In genomic region chr6:116697413-116697812, GRCm38 (mm10) we compare ENCODE assay signal across 9 mouse cellular contexts. TPM values are rescaled to one million over a fixed set of nuclear protein-coding genes. Genes with fewer than 3 reads are reported as not detected.
DNase-seq lines count a peak whose midpoint lies in the region; ATAC-seq and TF ChIP-seq lines count a peak whose summit lies in the region.
"Had no signal": no experiment of that assay in that cellular context is flagged by ENCODE, and none has a peak within 500 bp of the region (broad histone marks: within the 10 kb centered on the region; RNA-seq: fewer than 3 reads in every experiment).

No protein-coding gene starts in this region.

- peak; percentile 99 for TF ChIP-seq RAD21 in CH12.LX (IDR thresholded peaks at IDR 0.05; ENCODE audit: low read depth, low read length)

- ATAC-seq in megakaryocyte, adult 5-6 weeks (ENCODE audit: poor library complexity, severe bottlenecking), result peak; percentile 67; the same call in 1 of the 2 replicates

- no peak for DNase-seq in left cerebral cortex, adult 2 months (ENCODE audit: extremely low spot score in 1 of 2, low spot score in 2 of 2)
- DNase-seq in left cerebral cortex, adult 8-10 months (ENCODE audit: low spot score in 2 of 2), result no peak
- peak; percentile 62 for DNase-seq in CH12.LX (ENCODE audit: extremely low read depth)
- DNase-seq in NIH3T3 (ENCODE audit: low read depth), result peak; percentile 93
- DNase-seq in midbrain, embryonic 10.5 days (ENCODE audit: low spot score), result no peak
- no peak for DNase-seq in cerebellum, postnatal 25 days
- DNase-seq: adrenal gland, postnatal 36 days had no signal

- dilution Hi-C loops in CH12.LX (cut with MboI; ENCODE audit: extremely low pct_ligation_motif_present, extremely low pct_unique_long_range_greater_than_20kb, low sequenced_read_pairs), result no loop called here

- intact Hi-C loops in left cerebral cortex, adult 2 months (cut with DNase I), result loop anchor here (1.0 kb wide), 1 partner anchor 42 kb away; no protein-coding TSS in a partner anchor

- no peak for TF ChIP-seq EP300 in CH12.LX (IDR thresholded peaks at IDR 0.05; ENCODE audit: low read length)

- no peak overlapping the region for H3K9ac ChIP-seq in CH12.LX (ENCODE audit: insufficient read depth, low read depth)
- H3K9ac ChIP-seq: heart, embryonic 15.5 days had no signal

- no peaks in the 10 kb centered on the region for H3K36me3 ChIP-seq in CH12.LX (replicated peaks in 1 of 2; ENCODE audit: control insufficient read depth in 1 of 2, insufficient read depth in 1 of 2, low read length in 1 of 2)
- H3K36me3 ChIP-seq in midbrain, embryonic 10.5 days, result no peaks in the 10 kb centered on the region
- H3K36me3 ChIP-seq: heart, embryonic 15.5 days had no signal

- no peaks in the 10 kb centered on the region for H3K79me2 ChIP-seq in CH12.LX (replicated peaks; ENCODE audit: control insufficient read depth, extremely low read depth, insufficient read depth, poor library complexity, severe bottlenecking)

- H3K4me1 ChIP-seq in CH12.LX (ENCODE audit: control insufficient read depth in 1 of 2, insufficient read depth in 2 of 2), result peaks cover 16 to 41% of the 10 kb centered on the region in 2 experiments
- no peaks in the 10 kb centered on the region for H3K4me1 ChIP-seq in midbrain, embryonic 10.5 days
- H3K4me1 ChIP-seq: heart, embryonic 15.5 days had no signal

- H3K27ac ChIP-seq in left cerebral cortex, adult 2 months, result no peak overlapping the region
- no peak overlapping the region for H3K27ac ChIP-seq in CH12.LX (ENCODE audit: insufficient read depth, low read depth)
- no peak overlapping the region for H3K27ac ChIP-seq in midbrain, embryonic 10.5 days (replicated peaks)
- H3K27ac ChIP-seq: heart, embryonic 15.5 days had no signal

- TF ChIP-seq CTCF in left cerebral cortex, adult 2 months (IDR thresholded peaks at IDR 0.05), result peak; percentile 41
- peak; percentile 23 to 97; a peak in 2 of 4 replicates for TF ChIP-seq CTCF in CH12.LX (conservative IDR thresholded peaks at IDR 0.05 in 1 of 2, IDR thresholded peaks at IDR 0.05 in 1 of 2; ENCODE audit: low read depth in 2 of 2, low read length in 2 of 2)

- in situ Hi-C loops in CH12.LX (cut with MboI; ENCODE audit: low pct_ligation_motif_present, low pct_unique_long_range_greater_than_20kb, low sequenced_read_pairs), result loop anchor here (5.0 kb wide), 1 partner anchor 45 kb away; the partner anchor contains the start of gene Depp1

- H3K4me2 ChIP-seq in CH12.LX (ENCODE audit: insufficient read depth, low read depth, poor library complexity, severe bottlenecking), result no peak overlapping the region
- H3K4me2 ChIP-seq: heart, embryonic 15.5 days had no signal

- no peak overlapping the region for H3K4me3 ChIP-seq in left cerebral cortex, adult 2 months
- no peak overlapping the region for H3K4me3 ChIP-seq in CH12.LX (replicated peaks in 1 of 3; ENCODE audit: low read depth in 2 of 3, low read length in 2 of 3, poor library complexity in 1 of 3)
- no peak overlapping the region for H3K4me3 ChIP-seq in midbrain, embryonic 10.5 days
- H3K4me3 ChIP-seq: heart, embryonic 15.5 days had no signal

- 64% methylated on average over 2 of the region's 2 CpGs for WGBS in midbrain, embryonic 10.5 days

- H3K27me3 ChIP-seq in CH12.LX (replicated peaks), result no peaks in the 10 kb centered on the region
- no peaks in the 10 kb centered on the region for H3K27me3 ChIP-seq in midbrain, embryonic 10.5 days (ENCODE audit: low read depth, poor library complexity, severe bottlenecking)

- H3K9me3 ChIP-seq in CH12.LX (replicated peaks; ENCODE audit: low read length), result no peaks in the 10 kb centered on the region
- no peaks in the 10 kb centered on the region for H3K9me3 ChIP-seq in midbrain, embryonic 10.5 days (replicated peaks)
- H3K9me3 ChIP-seq: heart, embryonic 15.5 days had no signal

- no peak for TF ChIP-seq POLR2A in CH12.LX (IDR thresholded peaks at IDR 0.05; ENCODE audit: low read depth, low read length)

TF ChIP-seq in CH12.LX, 34 proteins besides CTCF, POLR2A, EP300 and RAD21:
- no peak for TF ChIP-seq USF2 (conservative IDR thresholded peaks at IDR 0.05; ENCODE audit: low read depth, low read length)
- peak; percentile 41; the same call in 1 of the 2 replicates for TF ChIP-seq JUND (conservative IDR thresholded peaks at IDR 0.05; ENCODE audit: low read depth, low read length)
- no peak for TF ChIP-seq MYC (IDR thresholded peaks at IDR 0.05; ENCODE audit: low read depth, low read length)
- TF ChIP-seq GABPA (IDR thresholded peaks at IDR 0.05; ENCODE audit: insufficient replicate concordance, low read depth, low read length), result no peak
- no peak for TF ChIP-seq ETS1 (conservative IDR thresholded peaks at IDR 0.05; ENCODE audit: low read depth, low read length)
- no peak for TF ChIP-seq ZNF384 (IDR thresholded peaks at IDR 0.05; ENCODE audit: low read depth, low read length)
- TF ChIP-seq SMC3 (IDR thresholded peaks at IDR 0.05; ENCODE audit: low read depth, low read length), result peak; percentile 100
- no peak for TF ChIP-seq MAX (IDR thresholded peaks at IDR 0.05; ENCODE audit: low read length)
- TF ChIP-seq MEF2A (IDR thresholded peaks at IDR 0.05; ENCODE audit: borderline replicate concordance, low read depth, low read length), result peak; percentile 48; the same call in 1 of the 2 replicates
- TF ChIP-seq SIN3A (IDR thresholded peaks at IDR 0.05; ENCODE audit: low read length), result peak; percentile 34; the same call in 1 of the 2 replicates
- no peak for TF ChIP-seq KAT2A (IDR thresholded peaks at IDR 0.05; ENCODE audit: insufficient replicate concordance, low read length)
- TF ChIP-seq TCF12 (IDR thresholded peaks at IDR 0.05; ENCODE audit: low read depth, low read length), result no peak
- TF ChIP-seq NELFE (IDR thresholded peaks at IDR 0.05; ENCODE audit: low read depth, low read length), result peak; percentile 56; the same call in 1 of the 2 replicates
- TF ChIP-seq BHLHE40 (IDR thresholded peaks at IDR 0.05; ENCODE audit: low read depth, low read length), result no peak
- no peak for TF ChIP-seq CHD1 (IDR thresholded peaks at IDR 0.05; ENCODE audit: low read depth, low read length)
- TF ChIP-seq IRF4 (IDR thresholded peaks at IDR 0.05; ENCODE audit: low read depth, low read length), result peak; percentile 58
- 0 out of 2 replicates have a peak, but pooled peaks have one; percentile 21 for TF ChIP-seq NRF1 (IDR thresholded peaks at IDR 0.05; ENCODE audit: low read depth, low read length)
- TF ChIP-seq E2F4 (IDR thresholded peaks at IDR 0.05; ENCODE audit: insufficient replicate concordance, low read depth, low read length), result 0 out of 2 replicates have a peak, but pooled peaks have one; percentile 30
- TF ChIP-seq ZC3H11A (IDR thresholded peaks at IDR 0.05; ENCODE audit: low read depth, low read length), result peak; percentile 98
- TF ChIP-seq MAFK (IDR thresholded peaks at IDR 0.05; ENCODE audit: insufficient replicate concordance, low read length), result no peak

RNA-seq across cellular contexts. Expression of gene Tmem72, which starts 19.3 kb away (rescaled TPM):
- under 1 TPM; 0.29 to 0.58 TPM for total RNA-seq in left cerebral cortex, adult 2 months (2021)
- 1 to 10 TPM in 2 of 4 experiments, under 1 TPM in 2; 0.28 to 4.4 (median 1.0) TPM for total RNA-seq in left cerebral cortex, adult 8-10 months (2022)
- total RNA-seq in CH12.LX (2012; rRNA removed) (0.04 TPM in 2 replicates), CH12.LX (2014; rRNA removed) (0.01 TPM in 2 replicates)
- 0.01 TPM in 2 replicates for polyA plus RNA-seq in CH12.LX (2012; ENCODE audit: insufficient read length, low read depth)
- 0.13 and 0.21 TPM in 2 replicates for total RNA-seq in megakaryocyte, adult 5-6 weeks (2015)
- total RNA-seq in megakaryocyte, adult 5-6 weeks (2017), result 0.12 and 0.33 TPM in 2 replicates
- 0.02 and 0.06 TPM in 2 replicates for polyA plus RNA-seq in midbrain, embryonic 10.5 days (2016; fragmentation: Nextera tagmentation; extraction: Ambion mirVana)

RNA-seq across cellular contexts. Expression of gene Rassf4, which starts 23.7 kb away (rescaled TPM):
- 1 to 10 TPM; 4.5 to 6.0 TPM for total RNA-seq in left cerebral cortex, adult 2 months (2021)
- total RNA-seq in left cerebral cortex, adult 8-10 months (2022), result 1 to 10 TPM; 6.2 to 8.6 (median 7.4) TPM
- total RNA-seq in CH12.LX (2012; rRNA removed) (29.0 and 32.3 TPM in 2 replicates), CH12.LX (2014; rRNA removed) (13.5 and 17.3 TPM in 2 replicates)
- 69.0 and 74.9 TPM in 2 replicates for polyA plus RNA-seq in CH12.LX (2012; ENCODE audit: insufficient read length, low read depth)
- total RNA-seq in megakaryocyte, adult 5-6 weeks (2015), result 229 and 230 TPM in 2 replicates
- 165 and 181 TPM in 2 replicates for total RNA-seq in megakaryocyte, adult 5-6 weeks (2017)
- 35.0 and 35.7 TPM in 2 replicates for polyA plus RNA-seq in midbrain, embryonic 10.5 days (2016; fragmentation: Nextera tagmentation; extraction: Ambion mirVana)

RNA-seq across cellular contexts. Expression of gene Depp1, which starts 47.0 kb away (rescaled TPM):
- total RNA-seq in left cerebral cortex, adult 2 months (2021), result 1 to 10 TPM; 1.8 to 2.0 TPM
- total RNA-seq in left cerebral cortex, adult 8-10 months (2022), result 1 to 10 TPM; 1.7 to 3.3 (median 2.4) TPM
- total RNA-seq in CH12.LX (2012; rRNA removed) (0.13 and 0.34 TPM in 2 replicates), CH12.LX (2014; rRNA removed) (not detected in 2 replicates)
- polyA plus RNA-seq in CH12.LX (2012; ENCODE audit: insufficient read length, low read depth), result 0.31 and 0.47 TPM in 2 replicates
- 0.36 TPM in 1 of 2 replicates, not detected in the other for total RNA-seq in megakaryocyte, adult 5-6 weeks (2015)
- 0.18 and 0.49 TPM in 2 replicates for total RNA-seq in megakaryocyte, adult 5-6 weeks (2017)
- 8.6 and 9.2 TPM in 2 replicates for polyA plus RNA-seq in midbrain, embryonic 10.5 days (2016; fragmentation: Nextera tagmentation; extraction: Ambion mirVana)

Comparison
In these comparisons a context has a peak if more than half of its experiments do, and no peak if none do; other contexts are left out.
1. DNase-seq: peak in CH12.LX (single experiment) and NIH3T3 (single experiment); none in left cerebral cortex, adult 2 months (0 of 2), left cerebral cortex, adult 8-10 months (0 of 2), midbrain, embryonic 10.5 days (single experiment) and cerebellum, postnatal 25 days (0 of 2).
2. RNA of gene Rassf4, which starts 23.7 kb away (total RNA-seq): 165 to 230 TPM in megakaryocyte, adult 5-6 weeks; 13.5 to 32.3 TPM in CH12.LX, 6.2 to 8.6 TPM in left cerebral cortex, adult 8-10 months and 4.5 to 6.0 TPM in left cerebral cortex, adult 2 months; every median in the first group is over 4 times any median in the second.